Mouse (Mus musculus) 3134 (cell line): ENCODE results near the gene Tspan1.

ENCODE experiments used
- DNase-seq: peaks from one replicate; pipeline ENCODE4 v3.0.0-alpha.2; 2011; ENCODE audit warnings: low spot score; ENCODE audit not compliant: insufficient read length; ENCODE audit errors: extremely low read depth

Gene Tspan1

DNA sequence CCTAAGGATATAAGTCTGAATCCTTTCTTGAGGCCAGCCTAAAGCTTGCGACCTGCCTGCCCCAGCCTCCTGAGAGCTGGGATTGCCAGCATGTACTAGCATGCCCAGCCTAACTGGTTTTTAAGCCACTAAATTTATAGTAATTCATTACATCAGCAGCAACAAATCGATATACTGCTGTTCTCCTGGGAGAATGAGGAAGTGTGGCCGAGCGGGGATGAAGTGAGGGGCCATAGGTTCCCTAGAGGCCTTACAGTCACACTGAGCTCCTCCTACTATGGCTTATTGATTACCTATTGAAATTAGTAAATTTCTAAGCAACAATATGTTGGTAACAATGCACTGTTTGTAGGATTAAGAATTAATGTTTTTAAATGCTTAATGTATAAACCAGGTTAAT lies 34.3 kb downstream of the Tspan1 start:
- DNase-seq = no peak

DNA sequence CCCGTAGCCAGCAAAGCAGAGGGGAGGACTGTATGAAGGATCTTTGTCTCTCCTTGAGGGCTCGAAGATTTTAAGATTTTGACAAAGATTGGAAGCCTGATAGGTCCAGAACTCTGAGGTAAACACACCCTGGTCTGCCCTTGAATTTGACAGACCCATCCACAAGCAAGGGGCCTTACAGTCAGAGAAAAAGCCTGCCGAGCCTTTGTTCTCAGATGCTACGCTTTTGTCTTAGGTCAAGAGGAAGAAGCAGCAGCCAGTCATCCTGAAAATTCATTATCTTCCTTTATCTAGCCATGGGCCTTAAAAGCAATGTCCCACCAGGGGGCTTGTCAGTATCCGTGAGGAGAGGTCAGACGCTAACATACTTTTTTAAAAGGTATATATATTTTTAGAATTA lies 39.4 kb downstream of the Tspan1 start:
- no peak for DNase-seq

DNA sequence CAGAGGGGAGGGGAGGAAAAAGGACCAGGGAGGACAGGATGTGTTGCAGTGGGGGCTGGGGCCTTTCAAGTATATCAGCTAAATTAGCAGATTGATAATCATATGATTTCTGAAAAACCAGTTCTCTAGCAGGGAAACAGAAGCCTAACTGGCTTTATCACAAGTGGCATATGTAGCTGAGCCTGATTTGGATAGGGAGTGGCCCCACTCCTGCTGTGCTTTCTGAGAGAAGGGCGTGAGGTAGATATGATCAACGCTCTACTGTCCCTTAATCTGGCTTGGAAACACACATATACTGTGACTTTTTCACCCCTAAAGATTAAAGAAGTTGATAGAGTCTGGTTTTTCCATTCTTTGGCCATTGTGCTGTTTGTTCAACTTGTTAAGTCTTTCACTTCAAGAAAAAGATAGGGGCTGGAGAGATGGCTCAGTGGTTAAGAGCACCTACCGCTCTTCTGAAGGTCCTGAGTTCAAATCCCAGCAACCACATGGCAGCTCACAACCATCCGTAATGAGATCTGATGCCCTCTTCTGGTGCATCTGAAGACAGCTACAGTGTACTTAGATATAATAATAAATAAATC lies 41.5 kb downstream of the Tspan1 start:
- DNase-seq = no peak

DNA sequence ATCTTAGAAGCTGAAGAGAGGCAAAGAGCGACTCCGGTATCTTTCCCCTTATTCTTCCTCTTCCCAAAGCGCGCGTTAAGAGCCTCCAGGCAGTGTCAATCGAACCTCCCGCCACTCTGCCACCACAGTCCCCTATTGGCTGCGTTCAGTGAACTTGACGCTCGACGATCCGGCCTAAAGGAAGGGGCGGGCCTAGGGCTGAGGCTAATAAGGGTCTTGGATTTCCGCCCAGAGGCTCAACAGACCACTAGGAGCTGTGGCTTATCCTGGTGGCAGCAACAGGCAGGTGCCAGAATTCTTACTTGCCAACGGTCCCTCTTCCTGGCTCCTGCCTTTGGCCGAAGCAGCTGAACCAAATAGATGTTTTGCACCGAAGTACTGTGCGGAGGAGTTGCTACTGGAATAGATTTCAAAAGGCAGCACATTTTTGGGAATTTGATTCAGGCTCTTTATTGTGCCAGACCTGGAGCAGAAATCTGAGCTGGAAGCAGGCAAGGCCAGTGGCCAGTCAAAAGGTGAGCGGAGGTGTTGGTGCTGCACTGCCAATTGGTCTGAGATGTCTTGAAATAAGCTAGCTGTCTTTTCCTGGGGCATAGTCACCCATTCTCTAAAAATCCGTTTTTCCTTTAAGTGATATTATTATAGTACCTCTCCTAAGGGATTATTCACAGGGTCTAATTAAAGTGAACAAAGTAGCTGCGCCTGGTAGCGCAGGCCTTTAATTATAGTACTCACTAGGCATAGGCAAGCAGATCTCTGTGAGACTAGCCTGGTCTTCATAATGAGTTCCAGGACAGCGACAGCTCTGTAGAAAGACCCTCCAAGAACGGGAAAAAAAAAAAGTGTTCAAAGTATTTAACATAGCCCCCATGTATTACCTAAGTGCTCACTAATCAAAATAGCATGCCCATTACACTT lies 43.5 kb downstream of the Tspan1 start, which contains the start of the genes Rad54l and Pomgnt1:
TSS of gene Rad54l (minus strand) at position 89 of the 918 bp plus-strand sequence.
TSS of gene Pomgnt1 (plus strand) at position 239 of the 918 bp plus-strand sequence.
- DNase-seq = peak; percentile 86

DNA sequence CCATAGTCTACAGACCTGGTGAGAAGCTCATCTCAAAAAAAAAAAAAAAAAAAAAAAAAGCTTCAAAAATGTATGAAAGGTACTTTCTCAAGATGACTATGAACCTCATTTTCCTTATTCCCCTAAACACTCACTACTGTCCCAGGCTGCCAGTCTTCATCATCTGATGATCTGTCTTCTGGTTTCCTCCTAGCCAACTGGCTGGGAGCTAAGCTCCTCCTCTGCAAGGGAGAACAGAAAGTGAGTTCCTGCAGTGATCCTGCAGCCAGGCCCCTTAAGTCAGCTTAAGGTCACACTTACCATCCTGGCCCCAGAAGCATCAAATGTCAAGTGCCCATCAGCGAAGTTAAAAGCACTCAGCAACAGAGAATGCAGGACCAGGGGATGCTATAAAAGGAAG lies 44.6 kb downstream of the Tspan1 start:
- DNase-seq = peak; percentile 30
